Mouse (Mus musculus): Measurements from ENCODE around the gene Arhgef2.

GRCm38 (mm10) chr3:88637134-88637533, 31.4 kb downstream of the Arhgef2 start:
- TF ChIP-seq POLR2A (IDR thresholded peaks at IDR 0.05; ENCODE audit: low read depth, low read length) (no peak), CTCF (IDR thresholded peaks at IDR 0.05; ENCODE audit: borderline replicate concordance, insufficient read depth, low read length) (no peak)

All from embryonic fibroblast, embryonic 13.5 days (primary cell).